Mouse (Mus musculus) cerebellum, adult 2 months (tissue): Measurements from ENCODE around the gene Adamts6.

Source experiments
- CTCF ChIP-seq: fragments of 200-500 bp; IDR thresholded peaks from 2 replicates; pipeline ENCODE4 v1.5.1; 2011; ENCODE audit warnings: low read depth, mild to moderate bottlenecking, control low read depth, low read length, moderate library complexity, borderline replicate concordance; ENCODE audit not compliant: insufficient read depth
- POLR2A ChIP-seq: fragments of 200-500 bp; IDR thresholded peaks from 2 replicates; pipeline ENCODE4 v1.6.1; 2011; ENCODE audit warnings: low read length, control low read depth, borderline replicate concordance; ENCODE audit not compliant: insufficient read depth

- TF ChIP-seq CTCF: no peak
- no peak for TF ChIP-seq POLR2A
Measured at GRCm38 (mm10) chr13:104329742-104330141, 42.1 kb downstream of the Adamts6 start.
